Mouse (Mus musculus): Measurements from ENCODE around the gene Lypd6. TPM values are rescaled to one million over a fixed set of nuclear protein-coding genes. Genes with fewer than 3 reads are reported as not detected.

Lypd6 gene
- polyA plus RNA-seq, 1 experiment from 2014 or later, result 20.1 TPM

DNA sequence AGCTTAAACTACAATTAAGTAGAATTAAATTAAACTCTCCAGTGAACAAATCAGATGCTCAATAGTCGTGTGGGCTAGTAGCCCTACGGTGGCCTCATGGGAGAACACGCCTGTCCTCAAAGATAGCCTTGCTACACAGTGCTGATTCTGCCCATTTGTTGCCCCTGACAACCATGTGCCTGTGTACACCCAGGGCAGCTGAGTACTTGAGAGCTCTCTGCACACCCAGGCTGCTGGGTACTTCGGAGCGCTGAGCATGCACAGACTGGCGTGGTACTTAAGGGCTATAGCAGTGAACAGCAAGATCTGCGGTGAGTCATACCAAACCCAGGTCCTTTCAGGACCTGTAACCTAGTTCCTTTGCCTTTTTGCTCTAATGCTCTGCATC is 84.0 kb downstream of the Lypd6 start:
- Histone ChIP-seq H3K9me3 (replicated peaks; ENCODE audit: control insufficient read depth, low read length) (no peaks in the 10 kb centered on the region), H3K4me2 (ENCODE audit: low read depth, low read length) (no peak overlapping the region), H3K36me3 (ENCODE audit: control insufficient read depth, insufficient read depth, low read length) (no peaks in the 10 kb centered on the region), H3K4me3 (replicated peaks; ENCODE audit: low read length) (no peak overlapping the region), H3K4me1 (ENCODE audit: control insufficient read depth, insufficient read depth, low read length) (no peaks in the 10 kb centered on the region; the same call in 1 of the 2 replicates), H3K9ac (ENCODE audit: low read length) (no peak overlapping the region), H3K27ac (ENCODE audit: low read length) (peak overlapping the region; percentile 64), H3K27me3 (ENCODE audit: control insufficient read depth, insufficient read depth, low read length) (no peaks in the 10 kb centered on the region)
- peak; percentile 91 for ATAC-seq (ENCODE audit: insufficient read depth, low FRiP score)
- 67% methylated on average over 7 of the region's 7 CpGs for WGBS

DNA sequence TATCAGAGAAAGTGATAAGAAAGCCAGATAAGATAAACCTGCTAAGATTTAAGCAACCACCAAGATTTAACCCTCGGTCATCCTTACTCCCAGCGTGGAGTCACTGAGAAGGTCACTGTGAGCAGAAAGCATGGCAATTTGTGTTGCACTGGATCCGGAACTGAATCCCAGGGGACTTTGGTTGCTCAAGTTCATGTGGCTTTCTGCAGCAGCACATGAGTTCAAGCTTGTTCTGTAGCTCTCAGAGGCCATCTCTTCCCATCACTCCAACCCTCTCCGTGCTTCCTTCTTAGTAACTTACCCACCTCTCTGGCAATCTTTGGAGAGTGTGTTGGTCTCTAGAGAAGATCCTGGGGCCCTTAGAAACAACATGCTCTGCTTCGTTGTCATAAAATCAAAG is 84.6 kb downstream of the Lypd6 start:
- no peaks in the 10 kb centered on the region; the same call in 1 of the 2 replicates for H3K4me1 ChIP-seq (ENCODE audit: control insufficient read depth, insufficient read depth, low read length)
- WGBS, result 65% methylated on average over 5 of the region's 5 CpGs
- H3K4me2 ChIP-seq (ENCODE audit: low read depth, low read length), result no peak overlapping the region
- H3K9ac ChIP-seq (ENCODE audit: low read length), result no peak overlapping the region
- no peaks in the 10 kb centered on the region for H3K36me3 ChIP-seq (ENCODE audit: control insufficient read depth, insufficient read depth, low read length)
- H3K4me3 ChIP-seq (replicated peaks; ENCODE audit: low read length), result no peak overlapping the region
- peak overlapping the region; percentile 64 for H3K27ac ChIP-seq (ENCODE audit: low read length)
- ATAC-seq (ENCODE audit: insufficient read depth, low FRiP score), result no peak
- no peaks in the 10 kb centered on the region for H3K27me3 ChIP-seq (ENCODE audit: control insufficient read depth, insufficient read depth, low read length)
- H3K9me3 ChIP-seq (replicated peaks; ENCODE audit: control insufficient read depth, low read length), result no peaks in the 10 kb centered on the region

- ATAC-seq (ENCODE audit: insufficient read depth, low FRiP score), result no peak
- Histone ChIP-seq H3K27ac (ENCODE audit: low read length) (no peak overlapping the region), H3K9ac (ENCODE audit: low read length) (no peak overlapping the region), H3K27me3 (ENCODE audit: control insufficient read depth, insufficient read depth, low read length) (no peaks in the 10 kb centered on the region), H3K36me3 (ENCODE audit: control insufficient read depth, insufficient read depth, low read length) (no peaks in the 10 kb centered on the region), H3K4me2 (ENCODE audit: low read depth, low read length) (no peak overlapping the region), H3K4me3 (replicated peaks; ENCODE audit: low read length) (no peak overlapping the region), H3K4me1 (ENCODE audit: control insufficient read depth, insufficient read depth, low read length) (no peaks in the 10 kb centered on the region; the same call in 1 of the 2 replicates), H3K9me3 (replicated peaks; ENCODE audit: control insufficient read depth, low read length) (no peaks in the 10 kb centered on the region)
- WGBS, result 69% methylated on average over 2 of the region's 2 CpGs
These were observed 85.2 kb downstream of the Lypd6 start for GRCm38 (mm10) chr2:50151401-50151800.

GRCm38 (mm10) chr2:50151879-50152278 is 85.7 kb downstream of the Lypd6 start:
- Histone ChIP-seq H3K27me3 (ENCODE audit: control insufficient read depth, insufficient read depth, low read length) (no peaks in the 10 kb centered on the region), H3K4me3 (replicated peaks; ENCODE audit: low read length) (no peak overlapping the region), H3K4me1 (ENCODE audit: control insufficient read depth, insufficient read depth, low read length) (no peaks in the 10 kb centered on the region; the same call in 1 of the 2 replicates), H3K9me3 (replicated peaks; ENCODE audit: control insufficient read depth, low read length) (no peaks in the 10 kb centered on the region), H3K4me2 (ENCODE audit: low read depth, low read length) (no peak overlapping the region), H3K27ac (ENCODE audit: low read length) (no peak overlapping the region), H3K9ac (ENCODE audit: low read length) (no peak overlapping the region), H3K36me3 (ENCODE audit: control insufficient read depth, insufficient read depth, low read length) (no peaks in the 10 kb centered on the region)
- ATAC-seq (ENCODE audit: insufficient read depth, low FRiP score), result no peak
- WGBS, result 78% methylated on average over 3 of the region's 3 CpGs

GRCm38 (mm10) chr2:50156009-50156408 is 89.8 kb downstream of the Lypd6 start:
- no peaks in the 10 kb centered on the region for H3K27me3 ChIP-seq (ENCODE audit: control insufficient read depth, insufficient read depth, low read length)
- H3K4me3 ChIP-seq (replicated peaks; ENCODE audit: low read length), result no peak overlapping the region
- H3K27ac ChIP-seq (ENCODE audit: low read length), result no peak overlapping the region
- no peak overlapping the region for H3K4me2 ChIP-seq (ENCODE audit: low read depth, low read length)
- WGBS, result 95% methylated on average over 10 of the region's 10 CpGs
- ATAC-seq (ENCODE audit: insufficient read depth, low FRiP score), result no peak
- no peaks in the 10 kb centered on the region for H3K36me3 ChIP-seq (ENCODE audit: control insufficient read depth, insufficient read depth, low read length)
- no peak overlapping the region for H3K9ac ChIP-seq (ENCODE audit: low read length)
- no peaks in the 10 kb centered on the region for H3K4me1 ChIP-seq (ENCODE audit: control insufficient read depth, insufficient read depth, low read length)
- no peaks in the 10 kb centered on the region for H3K9me3 ChIP-seq (replicated peaks; ENCODE audit: control insufficient read depth, low read length)

- Histone ChIP-seq H3K9ac (ENCODE audit: low read length) (no peak overlapping the region), H3K27me3 (ENCODE audit: control insufficient read depth, insufficient read depth, low read length) (no peaks in the 10 kb centered on the region), H3K4me2 (ENCODE audit: low read depth, low read length) (no peak overlapping the region), H3K4me1 (ENCODE audit: control insufficient read depth, insufficient read depth, low read length) (no peaks in the 10 kb centered on the region), H3K9me3 (replicated peaks; ENCODE audit: control insufficient read depth, low read length) (no peaks in the 10 kb centered on the region), H3K36me3 (ENCODE audit: control insufficient read depth, insufficient read depth, low read length) (no peaks in the 10 kb centered on the region), H3K27ac (ENCODE audit: low read length) (no peak overlapping the region), H3K4me3 (replicated peaks; ENCODE audit: low read length) (no peak overlapping the region)
- whole genome bisulfite sequencing, result 92% methylated on average over 3 of the region's 3 CpGs
- no peak for ATAC-seq (ENCODE audit: insufficient read depth, low FRiP score)
These were observed 93.8 kb downstream of the Lypd6 start for GRCm38 (mm10) chr2:50160069-50160468.

DNA sequence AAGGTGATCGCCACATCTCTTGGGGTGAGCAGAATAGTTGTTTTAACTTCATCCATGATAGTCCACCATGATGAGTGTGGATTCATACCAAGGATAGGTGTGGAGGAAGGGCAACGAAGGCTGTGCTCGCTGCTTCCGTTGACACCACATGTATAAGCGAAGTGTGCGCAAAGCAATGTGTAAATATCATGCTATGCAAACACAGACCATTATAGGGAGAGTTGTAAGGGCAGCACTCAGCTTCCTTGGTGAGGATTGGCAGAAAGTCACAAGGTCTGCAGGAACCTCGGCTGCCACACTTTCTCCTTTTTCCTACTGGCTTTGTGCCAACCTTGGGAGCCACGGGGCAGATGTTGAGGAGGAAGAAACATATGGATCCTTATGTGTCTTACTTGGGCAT is 97.4 kb downstream of the Lypd6 start:
- no peaks in the 10 kb centered on the region; the same call in 1 of the 2 replicates for H3K4me1 ChIP-seq (ENCODE audit: control insufficient read depth, insufficient read depth, low read length)
- H3K27me3 ChIP-seq (ENCODE audit: control insufficient read depth, insufficient read depth, low read length), result no peaks in the 10 kb centered on the region
- 57% methylated on average over 8 of the region's 8 CpGs for WGBS
- H3K36me3 ChIP-seq (ENCODE audit: control insufficient read depth, insufficient read depth, low read length), result no peaks in the 10 kb centered on the region
- no peak overlapping the region for H3K4me2 ChIP-seq (ENCODE audit: low read depth, low read length)
- no peak overlapping the region for H3K4me3 ChIP-seq (replicated peaks; ENCODE audit: low read length)
- H3K9ac ChIP-seq (ENCODE audit: low read length), result no peak overlapping the region
- no peak overlapping the region for H3K27ac ChIP-seq (ENCODE audit: low read length)
- no peaks in the 10 kb centered on the region for H3K9me3 ChIP-seq (replicated peaks; ENCODE audit: control insufficient read depth, low read length)
- ATAC-seq (ENCODE audit: insufficient read depth, low FRiP score), result peak; percentile 72; the same call in 1 of the 2 replicates

GRCm38 (mm10) chr2:50165277-50165676 is 99.0 kb downstream of the Lypd6 start:
- H3K36me3 ChIP-seq (ENCODE audit: control insufficient read depth, insufficient read depth, low read length), result no peaks in the 10 kb centered on the region
- no peak overlapping the region for H3K9ac ChIP-seq (ENCODE audit: low read length)
- no peak overlapping the region for H3K4me2 ChIP-seq (ENCODE audit: low read depth, low read length)
- 50% methylated on average over 6 of the region's 6 CpGs for WGBS
- H3K9me3 ChIP-seq (replicated peaks; ENCODE audit: control insufficient read depth, low read length), result 0 out of 2 replicates have a peak, but pooled peaks cover 1% of the 10 kb centered on the region
- no peaks in the 10 kb centered on the region; the same call in 1 of the 2 replicates for H3K4me1 ChIP-seq (ENCODE audit: control insufficient read depth, insufficient read depth, low read length)
- no peaks in the 10 kb centered on the region for H3K27me3 ChIP-seq (ENCODE audit: control insufficient read depth, insufficient read depth, low read length)
- ATAC-seq (ENCODE audit: insufficient read depth, low FRiP score), result no peak
- no peak overlapping the region for H3K27ac ChIP-seq (ENCODE audit: low read length)
- H3K4me3 ChIP-seq (replicated peaks; ENCODE audit: low read length), result no peak overlapping the region

DNA sequence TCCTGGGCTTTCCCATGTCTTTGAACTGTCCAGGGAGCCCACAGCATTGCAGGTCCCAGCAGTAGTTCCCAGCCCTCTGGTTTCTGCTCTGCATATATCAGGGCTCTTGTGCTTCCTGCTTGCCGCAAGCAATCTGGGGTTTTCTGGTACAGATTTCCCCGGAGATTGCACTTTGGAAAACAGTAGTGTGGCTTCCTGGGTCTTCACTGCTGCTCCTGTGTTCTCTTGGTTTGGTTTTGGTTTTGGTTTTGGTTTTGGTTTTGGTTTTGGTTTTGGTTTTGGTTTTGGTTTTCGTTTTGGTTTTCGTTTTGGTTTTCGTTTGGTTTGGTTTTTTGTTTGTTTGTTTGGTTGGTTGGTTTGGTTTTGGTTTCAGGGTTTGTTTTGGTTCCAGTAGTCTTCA is 99.9 kb downstream of the Lypd6 start:
- Histone ChIP-seq H3K4me1 (ENCODE audit: control insufficient read depth, insufficient read depth, low read length) (no peaks in the 10 kb centered on the region; the same call in 1 of the 2 replicates), H3K9me3 (replicated peaks; ENCODE audit: control insufficient read depth, low read length) (0 out of 2 replicates have a peak, but pooled peaks cover 3% of the 10 kb centered on the region), H3K27ac (ENCODE audit: low read length) (no peak overlapping the region), H3K9ac (ENCODE audit: low read length) (no peak overlapping the region), H3K4me3 (replicated peaks; ENCODE audit: low read length) (no peak overlapping the region), H3K36me3 (ENCODE audit: control insufficient read depth, insufficient read depth, low read length) (no peaks in the 10 kb centered on the region), H3K4me2 (ENCODE audit: low read depth, low read length) (no peak overlapping the region), H3K27me3 (ENCODE audit: control insufficient read depth, insufficient read depth, low read length) (no peaks in the 10 kb centered on the region)
- no peak for ATAC-seq (ENCODE audit: insufficient read depth, low FRiP score)
- 53% methylated on average over 5 of the region's 5 CpGs for WGBS

Measured in stomach, embryonic 16.5 days (tissue).